Mouse (Mus musculus) lung, postnatal 0 days (tissue): ENCODE data around the gene Cryab.

Experiments used
- CTCF ChIP-seq: IDR thresholded peaks from 2 replicates; pipeline ENCODE4 v1.5.1; 2016; ENCODE audit warnings: antibody characterized with exemption, mild to moderate bottlenecking
- EP300 ChIP-seq: IDR thresholded peaks from 2 replicates; pipeline ENCODE4 v1.6.1; 2016; ENCODE audit warnings: antibody characterized with exemption, mild to moderate bottlenecking, control low read depth

DNA sequence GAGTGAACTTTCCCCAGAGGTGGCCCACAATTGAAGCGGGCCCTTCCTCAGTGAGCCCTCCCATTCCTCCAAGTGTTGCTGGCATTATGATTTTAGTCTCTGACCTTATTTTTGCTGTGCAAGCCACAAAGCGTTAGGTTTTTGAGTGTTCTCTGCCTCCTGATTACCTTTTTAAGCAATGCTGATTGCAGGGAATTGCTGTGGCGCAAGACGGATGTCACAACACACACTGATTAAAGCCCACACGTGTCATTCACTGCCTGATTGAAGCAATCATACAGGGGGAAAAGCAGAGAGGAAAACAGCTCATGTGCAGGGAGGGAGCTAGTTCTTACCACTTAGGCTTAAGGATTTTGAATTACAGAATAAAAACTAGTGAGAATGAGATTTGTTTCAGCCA is 47.2 kb downstream of the Cryab start:
- TF ChIP-seq CTCF, result no peak
- TF ChIP-seq EP300, result peak; percentile 56; the same call in 1 of the 2 replicates
